Mouse (Mus musculus) forebrain, embryonic 13.5 days (tissue): ENCODE results near the gene Vegfa. TPM values are rescaled to one million over a fixed set of nuclear protein-coding genes. Genes with fewer than 3 reads are reported as not detected.

Source experiments
- ATAC-seq: fragments of 200-750 bp; cut with Nextera tagmentation; 2 replicates; pipeline ENCODE4 v1.8.0; 2017
- H3K27ac ChIP-seq: fragments of 300-500 bp; sonication (generic); 2 replicates; pipeline ENCODE4 v1.5.1; 2015; ENCODE audit warnings: inconsistent platforms, mild to moderate bottlenecking, moderate library complexity
- H3K27me3 ChIP-seq: fragments of 300-500 bp; sonication (generic); 2 replicates; pipeline ENCODE4 v1.6.1; 2015; ENCODE audit warnings: mild to moderate bottlenecking, inconsistent platforms
- H3K36me3 ChIP-seq: fragments of 300-500 bp; sonication (generic); 2 replicates; pipeline ENCODE4 v1.6.1; 2015; ENCODE audit warnings: mild to moderate bottlenecking, inconsistent platforms; ENCODE audit not compliant: poor library complexity, severe bottlenecking
- H3K4me1 ChIP-seq: fragments of 300-500 bp; sonication (generic); 2 replicates; pipeline ENCODE4 v1.6.1; 2015; ENCODE audit warnings: inconsistent platforms
- H3K4me2 ChIP-seq: fragments of 300-500 bp; sonication (generic); 2 replicates; pipeline ENCODE4 v1.6.1; 2015; ENCODE audit warnings: inconsistent platforms, mild to moderate bottlenecking, moderate library complexity
- H3K4me3 ChIP-seq: fragments of 300-500 bp; sonication (generic); 2 replicates; pipeline ENCODE4 v1.5.1; 2015; ENCODE audit warnings: mild to moderate bottlenecking, inconsistent platforms
- H3K9ac ChIP-seq: fragments of 300-500 bp; sonication (generic); 2 replicates; pipeline ENCODE4 v1.6.1; 2015; ENCODE audit warnings: mild to moderate bottlenecking, inconsistent platforms
- H3K9me3 ChIP-seq: fragments of 300-500 bp; sonication (generic); replicated peaks from 2 replicates; pipeline ENCODE4 v1.6.1; 2016; ENCODE audit warnings: inconsistent platforms
- whole genome bisulfite sequencing: fragments of 180-500 bp; shearing (Covaris S2); methylation state at CpG from one replicate; pipeline ENCODE4 v1.1.7; 2015; 5-methylcytosine and 5-hydroxymethylcytosine counted together
- polyA plus RNA-seq: library from polyadenylated mRNA; unstranded; fragments of >200 nt; fragmentation: Nextera tagmentation; extraction: Ambion mirVana; gene quantifications from 2 replicates; pipeline ENCODE4 v1.2.1, GENCODE M21; 2015

Gene Vegfa
- polyA plus RNA-seq, 1 experiment from 2014 or later = 2.7 TPM

- Histone ChIP-seq H3K4me3 (no peak overlapping the region), H3K4me1 (no peaks in the 10 kb centered on the region), H3K9ac (no peak overlapping the region), H3K9me3 (no peaks in the 10 kb centered on the region), H3K27ac (no peak overlapping the region), H3K36me3 (no peaks in the 10 kb centered on the region), H3K4me2 (no peak overlapping the region), H3K27me3 (no peaks in the 10 kb centered on the region)
- ATAC-seq = no peak
- WGBS = 67% methylated on average over 10 of the region's 10 CpGs
Measured at GRCm38 (mm10) chr17:45979025-45979805, 53.0 kb downstream of the Vegfa start.

DNA sequence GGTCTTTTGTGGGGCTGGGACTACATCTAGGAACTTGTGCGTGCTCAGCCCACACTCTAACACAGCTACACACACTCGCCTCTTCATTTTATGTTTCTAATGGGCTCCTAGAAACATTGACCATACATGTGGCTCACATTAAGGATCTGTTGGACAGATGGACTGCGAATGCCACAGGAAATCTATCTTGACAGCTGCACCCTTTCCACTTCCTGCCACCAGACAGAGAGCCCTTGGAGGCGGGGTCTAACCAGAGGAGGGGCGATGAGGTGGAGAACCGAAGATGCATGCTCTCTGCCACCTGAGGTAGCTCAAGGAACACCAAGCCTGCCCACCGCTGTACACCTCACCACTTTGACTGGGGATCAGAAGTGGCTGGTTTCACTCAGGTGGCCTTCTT, 57.7 kb downstream of the Vegfa start:
- no peaks in the 10 kb centered on the region for H3K36me3 ChIP-seq
- no peaks in the 10 kb centered on the region for H3K9me3 ChIP-seq
- H3K4me3 ChIP-seq = no peak overlapping the region
- WGBS = 81% methylated on average over 7 of the region's 7 CpGs
- no peaks in the 10 kb centered on the region for H3K4me1 ChIP-seq
- H3K27me3 ChIP-seq = no peaks in the 10 kb centered on the region
- H3K4me2 ChIP-seq = no peak overlapping the region
- ATAC-seq = no peak
- no peak overlapping the region for H3K27ac ChIP-seq
- no peak overlapping the region for H3K9ac ChIP-seq

DNA sequence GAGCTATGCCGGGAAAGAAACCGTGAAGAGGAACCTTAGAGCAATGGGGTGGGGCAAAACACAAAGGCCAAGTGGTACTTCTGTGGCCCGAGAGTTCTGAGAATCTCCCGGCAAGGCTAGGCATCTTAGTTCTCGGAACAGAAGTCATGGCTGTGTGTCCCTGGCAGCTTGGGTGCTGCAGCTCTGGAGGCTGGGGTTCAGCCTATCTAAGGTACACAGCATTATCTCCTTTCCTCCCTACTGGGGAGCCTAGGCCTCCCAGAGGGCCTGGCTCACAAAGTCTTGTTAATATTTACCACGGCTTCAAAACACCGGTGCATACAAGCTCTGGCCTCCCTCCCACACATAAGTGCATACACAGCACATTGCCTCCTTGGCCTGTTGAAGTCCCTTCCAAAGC, 59.0 kb downstream of the Vegfa start:
- ATAC-seq = no peak
- Histone ChIP-seq H3K9me3 (no peaks in the 10 kb centered on the region), H3K4me3 (no peak overlapping the region), H3K4me1 (no peaks in the 10 kb centered on the region), H3K27me3 (no peaks in the 10 kb centered on the region), H3K27ac (no peak overlapping the region), H3K9ac (no peak overlapping the region), H3K36me3 (no peaks in the 10 kb centered on the region), H3K4me2 (no peak overlapping the region)
- WGBS = 91% methylated on average over 7 of the region's 7 CpGs

DNA sequence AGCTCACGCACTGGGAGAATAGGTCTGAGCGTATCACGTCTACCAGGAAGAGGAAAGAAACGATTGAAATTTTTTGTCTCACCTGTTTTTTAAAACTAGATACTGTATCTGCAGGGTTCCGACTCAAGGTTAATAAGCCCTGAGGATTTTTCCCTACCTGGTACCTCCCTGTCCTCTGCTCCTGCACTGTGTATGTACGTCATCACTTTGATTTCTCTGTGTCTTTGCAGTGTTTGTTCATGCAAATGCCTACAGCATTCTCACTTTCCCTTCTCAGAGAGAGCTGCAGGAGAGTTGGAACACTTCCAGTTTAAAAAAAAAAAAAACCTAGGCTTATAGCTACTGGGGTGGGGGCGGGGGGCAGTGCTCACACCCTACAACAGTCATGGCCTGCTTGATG, 59.8 kb downstream of the Vegfa start:
- ATAC-seq = no peak
- no peaks in the 10 kb centered on the region for H3K27me3 ChIP-seq
- H3K4me1 ChIP-seq = no peaks in the 10 kb centered on the region
- H3K4me2 ChIP-seq = no peak overlapping the region
- H3K36me3 ChIP-seq = no peaks in the 10 kb centered on the region
- H3K27ac ChIP-seq = no peak overlapping the region
- no peak overlapping the region for H3K4me3 ChIP-seq
- H3K9ac ChIP-seq = no peak overlapping the region
- no peaks in the 10 kb centered on the region for H3K9me3 ChIP-seq
- 89% methylated on average over 7 of the region's 7 CpGs for WGBS

GRCm38 (mm10) chr17:45971800-45972199, 60.4 kb downstream of the Vegfa start:
- WGBS = 90% methylated on average over 6 of the region's 6 CpGs
- no peaks in the 10 kb centered on the region for H3K36me3 ChIP-seq

GRCm38 (mm10) chr17:45970741-45971550, 61.2 kb downstream of the Vegfa start:
- Histone ChIP-seq H3K4me2 (no peak overlapping the region), H3K27me3 (no peaks in the 10 kb centered on the region), H3K9me3 (no peaks in the 10 kb centered on the region), H3K27ac (no peak overlapping the region), H3K4me3 (no peak overlapping the region), H3K9ac (no peak overlapping the region), H3K36me3 (no peaks in the 10 kb centered on the region), H3K4me1 (no peaks in the 10 kb centered on the region; the same call in 1 of the 2 replicates)
- WGBS = 87% methylated on average over 17 of the region's 17 CpGs
- ATAC-seq = no peak

More at GRCm38 (mm10) chr17:45971800-45972199, 60.4 kb downstream of the Vegfa start:
- Histone ChIP-seq H3K4me1 (no peaks in the 10 kb centered on the region; the same call in 1 of the 2 replicates), H3K4me3 (no peak overlapping the region), H3K27ac (no peak overlapping the region), H3K9ac (no peak overlapping the region), H3K4me2 (no peak overlapping the region), H3K9me3 (no peaks in the 10 kb centered on the region), H3K27me3 (no peaks in the 10 kb centered on the region)
- no peak for ATAC-seq

DNA sequence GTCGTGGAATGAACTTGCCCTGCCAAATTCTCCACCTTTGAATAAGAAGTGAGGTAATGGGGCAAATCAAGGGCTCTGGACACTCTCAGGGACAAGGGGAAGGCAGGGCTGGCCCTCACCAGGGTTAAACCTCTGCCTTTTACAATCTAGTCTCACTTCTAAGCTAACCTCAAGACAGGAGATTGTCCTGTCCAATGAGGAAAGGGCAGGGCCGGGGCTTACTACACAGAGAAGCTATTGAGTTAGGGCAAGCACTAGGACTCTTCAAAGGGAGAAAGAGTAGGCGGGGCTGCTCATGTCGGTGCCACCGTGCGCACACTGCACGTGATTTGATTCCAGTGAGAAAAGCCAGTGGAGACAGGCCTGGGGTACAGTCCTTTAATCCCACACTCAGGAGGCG, 62.6 kb downstream of the Vegfa start:
- Histone ChIP-seq H3K27me3 (no peaks in the 10 kb centered on the region), H3K4me3 (no peak overlapping the region), H3K9ac (no peak overlapping the region), H3K4me1 (no peaks in the 10 kb centered on the region; the same call in 1 of the 2 replicates), H3K4me2 (no peak overlapping the region), H3K9me3 (no peaks in the 10 kb centered on the region), H3K27ac (no peak overlapping the region), H3K36me3 (no peaks in the 10 kb centered on the region)
- 50% methylated on average over 8 of the region's 8 CpGs for WGBS
- no peak for ATAC-seq

DNA sequence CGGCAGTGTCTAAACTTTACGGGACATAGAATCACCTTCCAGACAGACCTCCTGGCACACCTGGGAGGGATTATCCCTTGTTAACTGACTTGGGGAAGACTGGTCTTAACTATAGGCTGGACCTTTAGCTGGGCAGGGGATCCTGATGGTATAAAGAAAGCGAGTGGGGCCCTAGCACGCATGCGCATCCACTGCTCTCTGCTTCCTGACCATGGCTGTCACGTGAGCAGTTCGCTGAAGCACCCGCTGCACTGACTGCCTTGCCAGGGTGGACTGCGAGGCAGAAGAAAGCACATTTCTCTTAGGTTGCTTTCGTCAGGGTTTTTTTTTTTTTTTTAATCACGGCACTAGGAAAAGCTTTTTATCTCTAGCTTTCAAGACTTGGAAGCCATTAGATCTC, 63.8 kb downstream of the Vegfa start:
- no peaks in the 10 kb centered on the region for H3K27me3 ChIP-seq
- no peaks in the 10 kb centered on the region for H3K9me3 ChIP-seq
- no peaks in the 10 kb centered on the region for H3K36me3 ChIP-seq
- H3K4me2 ChIP-seq = no peak overlapping the region
- no peak overlapping the region for H3K4me3 ChIP-seq
- peaks cover 2% of the 10 kb centered on the region; the same call in 1 of the 2 replicates for H3K4me1 ChIP-seq
- no peak overlapping the region for H3K9ac ChIP-seq
- ATAC-seq = no peak
- 85% methylated on average over 11 of the region's 11 CpGs for WGBS
- no peak overlapping the region for H3K27ac ChIP-seq

Other genes with a start within 250 kb of the Vegfa start
- gene Mrps18a, start 78.6 kb upstream of the Vegfa start, polyA plus RNA-seq = 136 and 137 TPM in 2 replicates
- 22.1 and 26.1 TPM in 2 replicates for gene Rsph9, start 111.8 kb upstream of the Vegfa start, polyA plus RNA-seq
- 30.9 and 31.9 TPM in 2 replicates for gene Mad2l1bp, start 121.2 kb upstream of the Vegfa start, polyA plus RNA-seq
- 38.3 and 43.1 TPM in 2 replicates for gene Gtpbp2, start 128.7 kb upstream of the Vegfa start, polyA plus RNA-seq
- gene Polh, start 170.3 kb upstream of the Vegfa start, polyA plus RNA-seq = 10.9 and 11.2 TPM in 2 replicates
- 45.0 and 51.3 TPM in 2 replicates for gene Xpo5, start 170.4 kb upstream of the Vegfa start, polyA plus RNA-seq
- gene Polr1c, start 215.7 kb upstream of the Vegfa start, polyA plus RNA-seq = 96.1 and 110 TPM in 2 replicates
- 80.3 and 84.0 TPM in 2 replicates for gene Yipf3, start 215.7 kb upstream of the Vegfa start, polyA plus RNA-seq
- 4.9 and 5.8 TPM in 2 replicates for gene Lrrc73, start 221.2 kb upstream of the Vegfa start, polyA plus RNA-seq